Mouse (Mus musculus) liver, adult 2 months (tissue): ENCODE results near the gene Gbp3.

ENCODE experiments used
- CTCF ChIP-seq: fragments of 200-500 bp; IDR thresholded peaks from 2 replicates; pipeline ENCODE4 v1.5.1; 2011; ENCODE audit warnings: low read depth, low read length, control low read depth
- POLR2A ChIP-seq: fragments of 200-500 bp; IDR thresholded peaks from 2 replicates; pipeline ENCODE4 v1.6.1; 2011; ENCODE audit warnings: low read length, control low read depth; ENCODE audit not compliant: insufficient read depth; ENCODE audit errors: extremely low read depth

- TF ChIP-seq CTCF (no peak), POLR2A (no peak)
These were observed 26.6 kb upstream of the Gbp3 start for GRCm38 (mm10) chr3:142533185-142533584.
